Mouse (Mus musculus) bone marrow, adult 2 months (tissue): ENCODE data around the gene Id2.

Experiments
- CTCF ChIP-seq: fragments of 200-500 bp; IDR thresholded peaks from 2 replicates; pipeline ENCODE4 v1.5.1; 2011; ENCODE audit warnings: low read length, control low read depth; ENCODE audit not compliant: control insufficient read depth, insufficient read depth
- POLR2A ChIP-seq: fragments of 200-500 bp; IDR thresholded peaks from 2 replicates; pipeline ENCODE4 v1.6.1; 2011; ENCODE audit warnings: low read depth, mild to moderate bottlenecking, control low read depth, low read length, borderline replicate concordance; ENCODE audit not compliant: control insufficient read depth

DNA sequence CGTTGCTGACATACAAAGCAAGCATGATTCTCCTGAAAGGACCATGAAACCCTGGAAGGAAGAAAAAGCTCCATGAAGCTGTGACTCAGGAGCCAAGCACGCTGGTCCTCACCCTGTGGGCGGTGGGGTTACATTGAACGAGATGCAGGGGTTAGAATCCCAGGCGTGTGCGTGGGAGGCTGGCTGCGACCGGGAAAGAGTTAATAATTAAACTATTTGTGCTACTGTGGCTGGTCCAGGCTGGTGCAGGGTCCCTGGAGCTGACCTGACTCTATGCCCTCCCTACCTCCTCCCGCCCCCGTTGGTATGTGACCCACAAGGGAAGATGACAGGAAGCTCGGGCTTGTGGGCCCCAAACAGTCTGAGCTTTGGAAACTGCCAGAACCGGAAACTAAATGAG lies 35.1 kb upstream of the Id2 start:
- no peak for TF ChIP-seq CTCF
- TF ChIP-seq POLR2A: no peak
